Mouse (Mus musculus) neural tube, embryonic 14.5 days (tissue): ENCODE results near the gene Ptpn9. TPM values are rescaled to one million over a fixed set of nuclear protein-coding genes. Genes with fewer than 3 reads are reported as not detected.
A peak's percentile ranks its signal among the peaks of the same experiment; 100 is the strongest.

ENCODE experiments used
- ATAC-seq: fragments of 200-750 bp; cut with Nextera tagmentation; 2 replicates; pipeline ENCODE4 v1.8.0; 2017; ENCODE audit warnings: low read depth, mild to moderate bottlenecking, moderate TSS enrichment, moderate library complexity
- H3K27ac ChIP-seq: fragments of 300-500 bp; sonication (generic); 2 replicates; pipeline ENCODE4 v1.5.1; 2014; ENCODE audit warnings: low read depth, mild to moderate bottlenecking, control low read depth, low read length, moderate library complexity, mixed read lengths
- H3K27me3 ChIP-seq: fragments of 300-500 bp; sonication (generic); 2 replicates; pipeline ENCODE4 v1.6.1; 2014; ENCODE audit warnings: low read length; ENCODE audit not compliant: control insufficient read depth, insufficient read depth
- H3K36me3 ChIP-seq: fragments of 300-500 bp; sonication (generic); 2 replicates; pipeline ENCODE4 v1.6.1; 2014; ENCODE audit warnings: low read length, mixed read lengths; ENCODE audit not compliant: control insufficient read depth, insufficient read depth
- H3K4me1 ChIP-seq: fragments of 300-500 bp; sonication (generic); 2 replicates; pipeline ENCODE4 v1.6.1; 2014; ENCODE audit warnings: low read length; ENCODE audit not compliant: control insufficient read depth, insufficient read depth
- H3K4me2 ChIP-seq: fragments of 300-500 bp; sonication (generic); 2 replicates; pipeline ENCODE4 v1.6.1; 2014; ENCODE audit warnings: mild to moderate bottlenecking, low read depth, low read length, control low read depth
- H3K4me3 ChIP-seq: fragments of 300-500 bp; sonication (generic); 2 replicates; pipeline ENCODE4 v1.5.1; 2014; ENCODE audit warnings: low read depth, low read length, control low read depth, mixed read lengths
- H3K9ac ChIP-seq: fragments of 300-500 bp; sonication (generic); replicated peaks from 2 replicates; pipeline ENCODE4 v1.6.1; 2014; ENCODE audit warnings: low read depth, mild to moderate bottlenecking, control low read depth, low read length, mixed read lengths
- H3K9me3 ChIP-seq: fragments of 300-500 bp; sonication (generic); 2 replicates; pipeline ENCODE4 v1.6.1; 2016; ENCODE audit warnings: low read length; ENCODE audit not compliant: control insufficient read depth
- WGBS: fragments of 180-500 bp; shearing (Covaris S2); extraction: QIAGEN DNeasy Blood & Tissue Kit; methylation state at CpG from one replicate; pipeline ENCODE4 v1.1.7; 2014; 5-methylcytosine and 5-hydroxymethylcytosine counted together
- polyA plus RNA-seq: library from polyadenylated mRNA; unstranded; fragments of >200 nt; fragmentation: Nextera tagmentation; extraction: Ambion mirVana; gene quantifications from 2 replicates; pipeline ENCODE4 v1.2.1, GENCODE M21; 2014

Gene Ptpn9
- polyA plus RNA-seq, 1 experiment from 2014 or later: 31.3 TPM

GRCm38 (mm10) chr9:57070262-57070661 is 75.5 kb downstream of the Ptpn9 start:
- no peak overlapping the region for H3K4me3 ChIP-seq
- H3K9me3 ChIP-seq: no peaks in the 10 kb centered on the region
- no peaks in the 10 kb centered on the region for H3K36me3 ChIP-seq
- H3K4me1 ChIP-seq: peaks cover 16% of the 10 kb centered on the region
- no peak overlapping the region for H3K9ac ChIP-seq
- no peaks in the 10 kb centered on the region for H3K27me3 ChIP-seq
- no peak overlapping the region for H3K4me2 ChIP-seq
- no peak for ATAC-seq
- no peak overlapping the region for H3K27ac ChIP-seq
- 71% methylated on average over 1 of the region's 1 CpGs for WGBS

GRCm38 (mm10) chr9:57070800-57071545 is 76.2 kb downstream of the Ptpn9 start:
- no peaks in the 10 kb centered on the region for H3K27me3 ChIP-seq
- H3K4me1 ChIP-seq: peaks cover 16% of the 10 kb centered on the region
- H3K9ac ChIP-seq: 0 out of 2 replicates have a peak overlapping the region, but pooled peaks have one; percentile 41
- no peaks in the 10 kb centered on the region for H3K9me3 ChIP-seq
- peak overlapping the region; percentile 73 for H3K4me3 ChIP-seq
- no peak for ATAC-seq
- H3K36me3 ChIP-seq: no peaks in the 10 kb centered on the region
- H3K27ac ChIP-seq: no peak overlapping the region
- WGBS: 30% methylated on average over 5 of the region's 5 CpGs
- peak overlapping the region; percentile 87 for H3K4me2 ChIP-seq

- Histone ChIP-seq H3K9ac (peak within 1 kb of the TSS; percentile 67), H3K4me1 (peaks cover 16% of the 10 kb centered on the region), H3K9me3 (no peaks in the 10 kb centered on the region), H3K36me3 (no peaks in the 10 kb centered on the region), H3K27ac (peak within 1 kb of the TSS; percentile 91), H3K27me3 (no peaks in the 10 kb centered on the region), H3K4me3 (peak within 1 kb of the TSS; percentile 73), H3K4me2 (peak within 1 kb of the TSS; percentile 87)
- ATAC-seq: no peak
- under 1% methylated on average over 34 of the region's 34 CpGs for WGBS
Observed at GRCm38 (mm10) chr9:57071801-57072351, 77.2 kb downstream of the Ptpn9 start, which contains the start of gene Sin3a. Sin3a (plus strand) TSS chr9:57072040.

- no peak for ATAC-seq
- WGBS: under 1% methylated on average over 40 of the region's 40 CpGs
- H3K27ac ChIP-seq: peak overlapping the region; percentile 91
Observed at GRCm38 (mm10) chr9:57072526-57072988, 77.8 kb downstream of the Ptpn9 start.

GRCm38 (mm10) chr9:57072989-57073789 is 78.5 kb downstream of the Ptpn9 start:
- Histone ChIP-seq H3K27me3 (no peaks in the 10 kb centered on the region), H3K36me3 (no peaks in the 10 kb centered on the region), H3K9me3 (no peaks in the 10 kb centered on the region), H3K9ac (peak overlapping the region; percentile 67), H3K4me3 (peak overlapping the region; percentile 73), H3K4me2 (peak overlapping the region; percentile 87), H3K4me1 (peaks cover 16% of the 10 kb centered on the region), H3K27ac (peak overlapping the region; percentile 91)
- WGBS: under 1% methylated on average over 53 of the region's 54 CpGs
- peak; percentile 67 for ATAC-seq

More at GRCm38 (mm10) chr9:57072526-57072988, 77.8 kb downstream of the Ptpn9 start:
- Histone ChIP-seq H3K36me3 (no peaks in the 10 kb centered on the region), H3K4me1 (peaks cover 16% of the 10 kb centered on the region), H3K4me3 (peak overlapping the region; percentile 73), H3K9me3 (no peaks in the 10 kb centered on the region), H3K4me2 (peak overlapping the region; percentile 87), H3K9ac (peak overlapping the region; percentile 67), H3K27me3 (no peaks in the 10 kb centered on the region)

GRCm38 (mm10) chr9:57073790-57074094 is 79.0 kb downstream of the Ptpn9 start:
- Histone ChIP-seq H3K4me1 (peaks cover 16% of the 10 kb centered on the region), H3K27me3 (no peaks in the 10 kb centered on the region), H3K4me2 (peak overlapping the region; percentile 87), H3K27ac (peak overlapping the region; percentile 78), H3K36me3 (no peaks in the 10 kb centered on the region), H3K9ac (peak overlapping the region; percentile 5), H3K9me3 (no peaks in the 10 kb centered on the region), H3K4me3 (peak overlapping the region; percentile 73)
- WGBS: under 1% methylated on average over 15 of the region's 15 CpGs
- no peak for ATAC-seq

GRCm38 (mm10) chr9:57074171-57074821 is 79.6 kb downstream of the Ptpn9 start:
- Histone ChIP-seq H3K4me3 (peak overlapping the region; percentile 73), H3K9me3 (no peaks in the 10 kb centered on the region), H3K27ac (peak overlapping the region; percentile 78), H3K27me3 (no peaks in the 10 kb centered on the region), H3K4me1 (peaks cover 16% of the 10 kb centered on the region), H3K36me3 (no peaks in the 10 kb centered on the region), H3K9ac (peak overlapping the region; percentile 5), H3K4me2 (peak overlapping the region; percentile 87)
- 5% methylated on average over 21 of the region's 21 CpGs for WGBS
- no peak for ATAC-seq

GRCm38 (mm10) chr9:57074822-57075603 is 80.3 kb downstream of the Ptpn9 start:
- H3K4me1 ChIP-seq: peaks cover 16% of the 10 kb centered on the region
- no peaks in the 10 kb centered on the region for H3K27me3 ChIP-seq
- H3K36me3 ChIP-seq: no peaks in the 10 kb centered on the region
- H3K27ac ChIP-seq: peak overlapping the region; percentile 83
- peak overlapping the region; percentile 87 for H3K4me2 ChIP-seq
- peak overlapping the region; percentile 46; the same call in 1 of the 2 replicates for H3K9ac ChIP-seq
- ATAC-seq: no peak
- H3K9me3 ChIP-seq: no peaks in the 10 kb centered on the region
- H3K4me3 ChIP-seq: peak overlapping the region; percentile 85
- 2% methylated on average over 17 of the region's 17 CpGs for WGBS
